Mouse (Mus musculus): ENCODE results near the gene Mien1.

Mien1 gene

DNA sequence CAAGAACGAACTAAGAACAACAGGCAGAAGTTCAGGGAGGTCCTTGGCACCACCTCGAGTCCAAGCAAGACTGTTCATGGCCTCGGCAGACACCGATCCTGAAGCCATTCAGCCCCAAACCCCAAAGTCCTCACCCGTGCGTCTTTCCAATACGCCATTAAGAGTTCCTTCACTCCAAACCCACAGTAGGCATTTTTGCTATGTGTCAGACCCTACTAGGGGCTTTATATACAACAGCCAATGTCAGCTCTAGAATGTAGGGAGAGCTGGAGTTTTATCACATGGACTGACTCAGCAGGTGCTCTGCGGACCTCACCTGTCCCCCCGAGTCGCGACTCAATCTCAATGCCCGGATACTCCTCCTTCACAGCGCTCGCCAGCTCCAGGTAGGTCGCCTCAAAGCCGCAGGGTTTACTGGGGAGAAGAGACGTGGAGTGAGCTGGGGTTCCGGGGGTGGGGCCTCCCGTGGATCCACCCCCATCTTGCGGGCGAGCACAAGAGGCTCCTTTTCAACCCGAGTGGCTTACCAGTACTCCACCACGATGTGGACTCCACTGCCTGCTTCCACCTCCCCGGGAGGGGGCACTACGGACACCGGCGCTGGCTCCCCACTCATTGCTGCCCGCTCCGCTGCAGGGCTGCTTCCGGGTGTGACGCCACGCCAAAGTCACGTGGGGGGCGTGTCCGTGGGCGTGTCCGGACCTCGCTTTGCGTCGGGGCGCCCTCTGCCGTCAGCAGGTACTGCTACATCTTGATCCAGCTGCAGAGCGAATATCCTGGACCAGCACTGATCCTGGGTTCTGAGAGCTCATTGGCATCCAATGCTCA, at the start of gene Mien1:
Gene Mien1, minus strand, starts transcription at position 661 of the 828 bp plus-strand sequence.
- peak; percentile 93 for DNase-seq (ENCODE audit: low spot score)

DNA sequence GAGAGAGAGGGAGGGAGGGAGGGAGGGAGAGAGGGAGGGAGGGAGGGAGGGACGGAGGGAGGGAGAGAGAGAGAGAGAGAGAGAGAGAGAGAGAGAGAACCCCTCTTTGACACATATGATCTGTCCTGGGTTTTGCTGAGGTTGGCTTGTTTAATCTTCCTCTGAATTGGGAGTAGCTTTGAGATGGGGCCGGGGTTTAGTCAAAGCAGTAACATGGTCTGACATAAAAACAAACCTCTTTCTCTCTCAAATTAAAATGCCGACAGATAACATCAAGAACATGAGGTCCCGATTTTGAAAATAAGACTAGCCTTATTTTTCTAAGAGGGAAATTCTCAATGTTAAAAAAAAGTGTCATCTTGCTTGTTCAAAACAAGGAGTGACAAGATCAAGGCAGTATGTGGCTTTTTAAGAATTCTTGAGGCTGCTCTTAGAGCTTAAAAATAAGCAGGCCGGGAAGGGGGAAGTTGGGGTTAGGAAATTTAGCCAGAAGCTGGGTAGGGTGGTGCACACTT, 48.8 kb upstream of the Mien1 start:
- DNase-seq (ENCODE audit: low spot score) = no peak

DNA sequence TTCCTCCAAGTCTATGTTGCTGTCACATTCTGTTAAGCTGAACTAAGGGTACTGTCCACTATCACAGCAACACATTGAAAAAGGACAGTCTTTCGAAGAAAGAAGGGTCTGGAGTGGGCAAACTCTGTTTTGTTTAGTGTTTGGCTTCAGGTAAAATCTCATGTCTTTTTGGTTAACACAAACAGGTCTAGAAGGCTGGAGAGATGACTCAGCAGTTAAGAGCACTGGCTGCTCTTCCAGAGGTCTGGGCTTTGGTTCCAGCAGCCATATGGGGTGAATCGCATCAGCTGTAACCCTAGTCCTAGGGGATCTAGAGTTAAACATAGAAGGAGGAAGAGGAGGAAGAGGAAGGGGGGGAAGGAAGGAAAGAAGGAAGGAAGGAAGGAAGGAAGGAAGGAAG, 47.0 kb upstream of the Mien1 start:
- no peak for DNase-seq (ENCODE audit: low spot score)

DNA sequence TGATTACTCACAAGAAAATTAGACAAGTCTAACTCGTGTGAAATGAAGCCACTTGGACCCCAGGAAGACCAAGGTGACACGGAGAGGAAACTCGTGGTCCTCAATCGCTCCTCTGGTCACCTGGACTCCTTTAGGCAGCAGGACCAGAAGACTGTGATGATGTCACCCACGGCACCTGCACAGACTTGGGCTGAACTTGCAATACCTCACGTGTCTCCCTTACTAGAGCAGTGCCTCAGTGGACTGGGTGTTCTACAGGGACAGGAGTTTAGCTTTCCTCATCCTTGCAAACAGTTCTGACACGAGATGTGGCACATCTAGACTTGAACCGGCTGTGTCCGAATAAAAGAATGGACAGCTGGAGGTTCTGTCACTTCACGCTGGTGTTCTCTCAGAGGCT, 43.3 kb upstream of the Mien1 start:
- no peak for DNase-seq (ENCODE audit: low spot score)

DNA sequence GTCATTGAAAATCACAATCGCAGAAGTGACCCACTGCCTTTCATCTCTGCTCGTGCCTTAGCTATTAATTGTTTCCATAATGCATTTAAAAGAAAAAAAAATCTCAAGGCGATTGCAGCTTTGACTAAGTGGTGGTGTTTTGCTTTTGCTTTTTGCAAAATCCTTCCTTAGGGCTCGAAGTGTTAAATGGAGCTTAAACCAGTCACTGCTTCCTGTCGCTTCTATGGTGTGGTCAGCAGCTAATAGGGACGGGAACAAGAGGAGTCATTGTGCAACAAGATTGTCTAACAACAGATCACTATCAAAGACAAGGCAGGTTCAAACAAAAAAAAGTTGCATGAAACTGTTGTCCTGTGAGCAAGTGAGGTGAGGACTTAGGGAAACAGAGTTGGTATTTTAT, 42.4 kb upstream of the Mien1 start:
- DNase-seq (ENCODE audit: low spot score) = no peak

DNA sequence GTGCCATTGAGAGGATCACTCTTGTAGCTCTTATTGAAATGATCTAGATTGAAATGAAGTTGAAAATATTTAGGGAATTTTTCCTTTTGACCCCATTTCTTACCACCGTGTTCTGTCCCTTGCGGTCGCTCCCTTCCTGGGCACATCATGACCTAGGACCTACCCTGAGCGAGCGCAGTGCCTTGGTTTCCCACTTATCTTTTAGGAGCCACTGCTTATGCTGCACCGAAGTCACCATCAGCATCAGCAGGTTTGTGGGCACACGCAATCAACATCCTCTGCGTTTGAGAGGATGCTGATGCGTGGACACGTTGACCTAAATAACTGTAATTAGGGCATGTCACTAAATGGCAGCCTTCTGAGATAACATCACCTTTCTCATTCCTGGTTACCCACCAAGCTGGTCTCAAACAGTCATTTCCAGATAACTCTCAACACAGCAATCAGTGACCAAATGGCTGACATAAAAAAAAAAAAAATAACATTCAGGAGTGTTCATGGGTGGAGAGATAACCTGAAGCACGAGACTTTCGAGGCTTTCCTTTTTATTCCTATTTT, 41.2 kb upstream of the Mien1 start:
- DNase-seq (ENCODE audit: low spot score) = no peak

DNA sequence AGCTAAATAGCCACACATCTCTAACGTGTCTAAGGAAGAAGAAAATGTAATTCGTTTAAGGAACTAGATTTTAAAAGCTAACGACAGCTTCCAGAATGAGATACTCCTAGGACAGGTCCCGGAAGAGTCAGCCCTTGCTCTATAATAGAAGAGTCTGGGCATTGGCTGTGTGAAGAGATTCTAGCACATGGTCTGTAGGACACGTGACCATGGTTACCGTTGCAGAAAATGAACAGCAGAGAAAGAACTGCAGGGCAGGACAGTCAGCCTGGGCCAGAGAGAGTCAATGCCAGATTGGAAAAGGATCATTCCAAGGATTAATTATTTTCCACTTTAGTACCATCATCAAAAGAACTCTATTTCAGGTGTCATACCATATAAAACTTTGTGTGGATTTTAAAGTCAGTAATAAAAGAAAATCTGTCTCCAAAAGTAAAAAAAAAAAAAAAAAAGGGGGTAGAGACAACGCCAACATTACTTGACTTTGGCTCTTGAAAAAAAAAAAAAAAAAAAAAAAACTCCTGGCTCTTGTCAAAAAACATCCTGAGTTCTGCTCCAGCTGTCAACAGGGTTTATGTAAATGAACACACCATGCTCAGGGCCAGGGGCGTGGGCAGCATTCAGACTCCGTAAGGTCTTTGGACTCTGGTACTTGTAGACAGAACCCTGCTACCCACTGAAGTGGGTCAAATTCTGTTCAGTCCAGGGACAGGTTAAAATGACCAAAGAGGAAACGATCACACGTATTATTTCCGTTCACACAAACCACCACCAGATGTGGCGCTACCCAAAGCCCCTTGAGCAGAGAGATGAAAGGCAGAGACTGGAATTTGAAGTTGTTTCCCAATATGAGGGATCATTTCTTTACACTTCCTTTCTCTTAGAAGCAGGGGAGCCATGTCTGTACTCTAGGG, 40.5 kb upstream of the Mien1 start:
- no peak for DNase-seq (ENCODE audit: low spot score)

DNA sequence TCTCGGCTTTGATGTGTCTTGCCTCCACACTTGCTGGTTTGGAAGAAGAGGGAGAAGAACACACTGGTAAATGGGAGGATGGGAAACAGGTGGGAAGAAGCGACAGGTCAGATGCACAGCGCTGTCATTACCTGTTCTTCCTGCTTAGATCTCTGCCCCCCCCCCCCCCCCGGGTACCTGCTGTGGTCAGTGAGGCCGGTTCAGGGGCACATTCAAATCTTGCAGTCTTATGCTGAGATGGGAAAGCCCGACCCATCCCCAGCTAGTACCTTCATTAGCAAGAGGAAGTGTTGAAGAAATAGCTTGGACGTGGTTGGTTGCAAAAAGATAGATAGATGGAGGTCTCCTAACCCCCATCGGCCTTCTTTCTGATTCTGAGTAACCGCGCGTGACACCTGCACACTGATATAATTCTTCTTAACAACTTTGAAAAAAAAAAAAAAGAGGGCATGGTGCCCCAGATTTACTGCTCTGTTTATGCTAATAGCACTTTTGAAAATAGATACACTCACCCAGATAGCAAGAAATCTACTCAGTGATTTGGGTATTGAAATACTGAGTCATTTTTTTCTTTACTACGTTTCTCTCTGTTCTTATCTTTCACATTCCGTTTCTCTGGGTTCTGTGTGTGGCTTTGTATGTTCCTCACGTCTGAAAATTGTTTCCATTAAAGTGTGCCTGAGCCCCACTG, 38.4 kb upstream of the Mien1 start:
- no peak for DNase-seq (ENCODE audit: low spot score)

DNA sequence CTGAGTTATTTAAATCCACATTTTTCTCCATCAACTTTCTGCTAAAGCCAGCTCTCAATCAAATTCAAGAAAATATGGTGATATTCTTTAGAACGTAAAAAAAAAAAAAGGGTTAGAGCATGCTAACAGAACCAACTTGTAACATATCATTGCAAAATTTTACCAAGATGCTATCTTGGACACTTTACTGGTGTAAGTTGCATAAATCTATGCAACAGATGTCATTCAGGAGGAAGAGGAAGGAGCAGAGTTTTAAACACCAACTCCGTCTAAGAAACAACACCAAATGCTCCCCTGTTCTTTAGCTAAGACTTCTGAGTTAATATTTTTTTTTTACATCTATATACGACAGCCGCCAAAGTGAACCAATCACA, 37.6 kb upstream of the Mien1 start:
- DNase-seq (ENCODE audit: low spot score) = no peak

DNA sequence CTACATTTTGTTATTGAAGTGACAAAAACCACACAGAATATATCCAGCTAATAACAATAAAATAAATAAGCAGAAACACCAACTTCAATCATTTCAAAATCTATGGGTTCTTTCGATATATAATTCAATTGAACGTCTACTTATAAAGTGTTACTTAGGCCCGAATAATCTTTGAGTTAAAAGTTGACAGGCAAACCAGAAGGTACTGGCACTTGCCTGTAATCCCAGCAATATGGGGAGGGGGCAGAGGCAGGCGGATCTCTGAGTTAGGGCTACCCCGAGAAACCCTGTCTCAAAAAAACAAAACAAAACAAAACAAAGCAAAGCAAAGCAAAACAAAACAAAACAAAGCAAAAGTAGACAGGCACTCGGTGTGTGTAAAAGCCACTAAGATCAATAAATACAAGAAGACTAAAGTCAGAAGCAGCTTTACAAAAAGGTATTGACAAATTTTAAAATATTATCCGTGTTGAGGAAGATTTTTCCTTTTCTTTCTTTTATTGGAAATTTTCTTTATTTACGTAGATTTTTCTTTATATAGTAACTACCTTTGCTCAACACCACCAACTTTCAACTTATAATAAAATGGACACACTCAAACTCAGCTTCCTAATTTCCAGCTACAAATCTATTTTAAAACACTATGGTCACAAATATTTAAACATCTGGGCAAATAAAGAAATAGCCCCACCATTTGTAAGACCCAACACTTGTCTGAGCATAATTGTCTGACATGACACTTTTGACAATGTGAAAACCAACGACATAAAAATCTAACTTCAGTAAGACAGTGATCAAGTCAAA, 37.0 kb upstream of the Mien1 start:
- no peak for DNase-seq (ENCODE audit: low spot score)

DNA sequence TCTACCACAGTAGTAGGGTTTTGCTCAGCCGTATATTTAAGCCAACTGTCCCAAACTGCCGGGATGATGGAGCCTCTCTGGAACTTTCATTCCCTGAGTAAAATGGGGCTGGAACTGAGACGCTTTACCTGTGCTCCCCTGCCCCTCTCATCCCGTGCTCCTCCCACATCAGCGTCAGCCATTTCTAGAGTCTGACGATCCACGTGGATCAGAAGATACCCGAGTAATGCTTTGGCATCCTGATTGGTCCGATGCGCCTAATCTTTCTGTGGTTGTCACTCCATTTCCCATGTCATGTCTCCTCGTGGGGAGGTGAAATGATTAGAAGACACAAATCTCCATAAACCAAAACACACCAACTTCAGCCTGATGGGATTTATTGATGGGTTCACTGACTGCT, 36.2 kb upstream of the Mien1 start:
- DNase-seq (ENCODE audit: low spot score) = no peak

DNA sequence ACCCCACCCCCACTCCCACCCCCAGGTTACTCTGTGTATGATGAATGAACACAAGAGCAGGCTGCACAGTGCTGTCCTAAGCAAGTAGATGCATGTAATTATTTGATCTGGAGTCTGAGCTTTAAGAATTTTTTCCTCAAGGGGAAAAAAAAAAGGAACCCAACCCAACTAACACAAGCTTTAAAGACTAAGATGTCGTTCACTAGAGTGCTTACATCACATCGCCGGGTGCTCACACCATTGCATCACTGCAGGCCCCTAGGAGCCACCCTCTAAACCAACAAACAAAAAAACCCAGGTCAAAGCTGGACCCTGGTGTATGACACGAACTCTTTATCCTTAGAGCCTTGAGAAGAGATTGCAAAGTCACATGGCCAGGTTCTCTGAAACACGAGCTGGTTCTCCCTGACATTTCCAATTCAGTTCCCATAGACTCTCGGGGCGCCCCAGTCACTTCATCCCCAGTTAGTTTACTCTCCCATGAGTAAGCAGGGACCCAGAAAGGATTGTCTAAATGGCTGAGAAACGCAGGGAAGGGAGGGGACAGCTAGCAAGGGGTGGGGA, 35.2 kb upstream of the Mien1 start:
- no peak for DNase-seq (ENCODE audit: low spot score)

DNA sequence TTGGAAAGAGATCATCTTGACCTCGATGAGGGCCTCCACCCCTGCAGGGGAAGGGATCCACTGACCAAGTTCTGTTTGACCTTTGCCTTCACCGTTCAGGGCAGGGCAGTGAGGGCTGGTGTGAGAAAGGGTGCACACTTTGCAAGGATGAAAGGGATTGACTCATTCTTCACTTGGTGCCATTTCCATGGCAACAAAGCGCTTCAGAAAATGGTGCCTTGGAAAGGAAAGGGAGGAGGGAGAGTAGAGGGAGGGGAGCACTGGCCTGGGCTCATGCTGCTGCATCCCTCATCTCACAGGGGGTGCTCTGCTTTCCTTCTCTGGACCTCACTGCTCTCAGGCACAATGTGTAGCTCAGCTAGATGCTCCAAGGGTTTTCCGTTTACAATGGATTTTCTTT, 33.9 kb upstream of the Mien1 start:
- no peak for DNase-seq (ENCODE audit: low spot score)

DNA sequence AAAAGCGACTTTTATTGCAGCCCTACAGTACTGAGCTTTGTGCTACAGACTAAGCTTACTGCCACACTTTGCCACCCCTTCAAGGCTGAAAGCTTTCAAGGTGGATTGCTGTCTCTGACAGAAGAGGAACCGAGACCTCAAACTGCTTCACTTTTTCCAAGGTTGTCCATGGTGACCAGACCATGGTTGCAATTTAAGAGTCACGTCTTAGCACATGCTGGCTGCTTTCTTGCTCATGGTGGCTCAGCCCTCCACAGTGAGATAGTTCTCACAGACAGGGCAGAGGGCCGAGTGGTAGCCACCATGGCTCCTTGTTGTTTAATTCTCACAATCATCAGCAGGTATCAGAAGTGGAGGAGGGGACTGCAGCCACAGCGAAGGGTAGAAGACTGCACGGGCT, 32.0 kb upstream of the Mien1 start:
- DNase-seq (ENCODE audit: low spot score) = no peak

DNA sequence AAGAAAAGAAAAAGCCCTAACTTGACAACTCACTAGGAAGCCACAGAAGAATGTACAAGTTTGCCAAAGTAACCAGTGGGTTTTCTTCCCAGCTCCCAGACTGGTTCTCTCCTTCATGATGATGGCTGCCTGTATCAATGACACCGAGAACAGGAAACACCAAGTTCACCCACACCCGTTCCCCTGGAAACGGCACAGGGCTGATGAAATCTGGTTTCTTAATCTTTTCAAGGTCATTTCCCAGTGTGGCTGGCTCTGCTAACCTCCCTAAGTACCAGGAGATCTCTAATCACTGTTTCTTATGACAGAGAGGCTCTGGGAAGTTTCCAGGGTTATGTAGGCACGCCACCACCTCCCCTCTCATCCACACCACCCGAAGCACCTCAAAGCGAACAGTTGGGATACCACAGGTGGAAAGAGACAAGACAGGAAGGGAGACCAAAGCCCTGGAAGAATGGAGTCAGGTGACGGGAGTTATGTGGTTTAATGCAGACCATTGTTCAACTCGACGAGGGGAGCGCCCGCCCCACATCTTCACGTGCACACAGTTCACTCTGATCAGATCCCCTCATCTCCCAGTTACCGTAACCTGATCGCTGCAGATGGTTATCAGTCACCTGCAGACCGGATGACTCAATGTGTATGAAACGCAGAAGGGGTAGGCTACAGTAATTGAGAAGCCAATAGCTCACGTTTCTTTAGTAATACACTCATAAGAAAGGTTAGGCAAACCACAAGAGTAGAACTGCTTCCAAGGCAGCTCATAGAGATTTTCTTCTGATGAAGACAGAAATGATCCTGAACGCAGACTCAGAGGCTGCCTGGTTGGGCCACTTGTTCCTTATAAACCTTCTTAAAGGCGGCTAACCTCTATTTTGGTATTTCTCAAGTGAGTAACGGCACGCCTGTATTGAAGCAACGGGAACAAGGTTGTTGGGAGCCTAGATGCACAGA, 31.2 kb upstream of the Mien1 start:
- DNase-seq (ENCODE audit: low spot score) = no peak

DNA sequence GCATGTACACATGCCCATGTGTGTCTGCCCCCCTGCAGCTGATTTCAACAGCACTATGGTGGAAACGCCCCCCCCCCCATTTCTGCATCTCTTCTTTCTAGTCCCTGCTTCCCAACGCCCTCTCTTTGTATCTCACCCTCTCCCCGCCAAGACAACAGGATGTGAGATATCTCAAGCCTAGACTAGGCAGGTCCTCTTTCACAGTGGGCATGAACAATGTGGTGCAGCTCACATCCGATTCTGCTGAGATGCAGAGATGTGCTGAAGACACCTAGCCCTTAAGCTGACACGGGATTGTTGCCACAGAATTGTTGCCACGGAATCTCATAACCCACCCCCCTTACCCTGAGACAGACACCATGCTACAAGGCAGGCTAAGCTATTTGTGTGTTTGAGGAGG, 25.7 kb upstream of the Mien1 start:
- DNase-seq (ENCODE audit: low spot score) = no peak

DNA sequence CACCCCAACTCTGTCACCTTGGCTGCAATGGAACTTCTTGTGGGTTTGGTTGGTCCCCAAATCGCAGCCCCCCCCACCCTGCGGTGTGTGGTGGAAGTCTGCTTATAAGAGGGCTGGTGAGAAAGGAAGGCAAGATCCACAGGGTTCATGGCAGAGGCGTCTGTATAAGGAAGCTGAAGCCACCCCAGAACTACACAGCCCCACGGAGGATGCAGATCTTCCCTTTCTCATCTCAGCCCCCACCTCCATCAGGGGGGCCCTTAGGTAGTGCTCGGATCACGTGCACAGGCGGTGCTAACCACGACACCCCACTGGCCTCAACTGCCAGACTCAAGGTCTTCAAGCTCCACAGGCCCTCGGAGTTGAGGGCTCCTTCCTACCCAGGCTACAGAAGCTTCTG, 25.1 kb upstream of the Mien1 start:
- DNase-seq (ENCODE audit: low spot score) = no peak

DNA sequence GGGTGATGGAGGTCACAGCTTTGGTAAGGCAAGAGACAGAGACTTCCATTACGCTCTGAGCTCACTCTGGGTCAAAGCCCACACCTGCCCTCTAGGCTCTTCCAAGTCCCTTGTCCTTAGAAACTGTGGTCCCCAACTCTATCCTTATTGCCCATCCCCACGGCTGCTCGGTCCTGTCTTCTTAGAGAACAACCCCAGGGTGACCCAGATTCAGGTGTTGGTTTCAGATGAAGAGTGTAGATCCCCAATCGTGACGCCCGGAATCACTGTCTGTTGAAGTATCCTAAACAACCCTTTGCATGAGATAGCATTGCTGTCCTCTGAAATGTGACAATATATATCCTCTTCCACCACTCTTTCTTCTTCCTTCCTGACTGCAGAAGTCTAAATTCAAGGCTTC, 23.5 kb upstream of the Mien1 start:
- DNase-seq (ENCODE audit: low spot score) = no peak

DNA sequence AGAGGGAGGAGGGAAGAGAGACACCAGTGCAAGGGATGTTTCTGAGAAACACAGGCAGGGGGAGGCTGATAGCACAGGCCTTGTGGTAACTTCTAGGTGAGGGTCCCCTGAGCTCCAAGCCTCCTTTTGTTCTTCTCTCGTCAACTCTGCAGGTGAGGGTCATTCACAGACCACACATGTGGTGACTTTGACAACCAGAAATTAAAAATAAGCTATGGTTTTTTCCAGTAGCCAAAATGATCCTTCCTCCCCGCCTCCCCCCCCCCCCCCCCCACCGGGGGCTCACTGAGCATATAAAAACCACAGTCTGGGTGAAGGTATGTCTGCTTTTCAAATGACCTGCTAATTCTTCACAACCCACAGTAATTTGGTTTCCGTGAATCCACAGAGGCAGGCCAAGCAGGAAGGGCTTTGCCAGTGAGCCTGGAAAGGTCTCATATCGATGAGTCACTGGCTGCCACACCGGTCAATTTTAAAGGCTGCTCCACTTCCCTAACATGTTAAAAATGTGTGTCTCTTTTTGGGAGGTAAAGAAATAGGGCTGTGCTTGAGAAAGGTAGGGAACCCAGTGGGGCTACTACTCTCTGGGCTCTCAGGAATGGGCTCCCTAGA, 22.4 kb upstream of the Mien1 start:
- DNase-seq (ENCODE audit: low spot score) = no peak

Data from MN1 (cell line).